Mouse (Mus musculus): ENCODE measurements at regions not wholly inside any gene's neighbourhood (a gene's known extent, or its start where the extent isn't known, plus 50 kb on each side); places are given as distances from the start of the nearest gene placed in this dataset.

GRCm38 (mm10) chr3:37779867-37780475 is 55.7 kb upstream of the Gm5148 start:
- no peak for DNase-seq (ENCODE audit: low spot score)

GRCm38 (mm10) chr3:37778386-37778785 is 54.1 kb upstream of the Gm5148 start:
- DNase-seq (ENCODE audit: low spot score) = no peak

GRCm38 (mm10) chr3:37776224-37776623 is 51.9 kb upstream of the Gm5148 start:
- DNase-seq (ENCODE audit: low spot score) = no peak

All from ovary, postnatal 10 days (tissue).